Mouse (Mus musculus) heart, embryonic 10.5 days (tissue): Measurements from ENCODE around the gene Gm4778. TPM values are rescaled to one million over a fixed set of nuclear protein-coding genes. Genes with fewer than 3 reads are reported as not detected.
"Not testable (repeated sequence)": the region's sequence is repeated elsewhere in the genome, so short reads cannot be mapped to it uniquely, and the experiment has no call there.

Experiments
- DNase-seq: peaks from one replicate; pipeline ENCODE4 v3.0.0-alpha.2; 2017; ENCODE audit warnings: low spot score
- H3K27ac ChIP-seq: fragments of 300-500 bp; sonication (generic); 2 replicates; pipeline ENCODE4 v1.5.1; 2016; ENCODE audit warnings: mild to moderate bottlenecking
- H3K27me3 ChIP-seq: fragments of 300-500 bp; sonication (generic); 2 replicates; pipeline ENCODE4 v1.6.1; 2016; ENCODE audit warnings: mild to moderate bottlenecking; ENCODE audit not compliant: poor library complexity, insufficient read depth, severe bottlenecking
- H3K36me3 ChIP-seq: fragments of 300-500 bp; sonication (generic); 2 replicates; pipeline ENCODE4 v1.6.1; 2016; ENCODE audit warnings: mild to moderate bottlenecking, moderate library complexity
- H3K4me1 ChIP-seq: fragments of 300-500 bp; sonication (generic); 2 replicates; pipeline ENCODE4 v1.6.1; 2016; ENCODE audit warnings: mild to moderate bottlenecking
- H3K4me3 ChIP-seq: fragments of 300-500 bp; sonication (generic); 2 replicates; pipeline ENCODE4 v1.5.1; 2016; ENCODE audit warnings: mild to moderate bottlenecking, moderate library complexity
- H3K9me3 ChIP-seq: fragments of 300-500 bp; sonication (generic); 2 replicates; pipeline ENCODE4 v1.6.1; 2016; ENCODE audit warnings: mild to moderate bottlenecking, moderate library complexity
- WGBS: fragments of 180-500 bp; shearing (Covaris S2); methylation state at CpG from one replicate; pipeline ENCODE4 v1.1.7; 2016; 5-methylcytosine and 5-hydroxymethylcytosine counted together
- polyA plus RNA-seq: library from polyadenylated mRNA; unstranded; fragments of >200 nt; fragmentation: Nextera tagmentation; extraction: Ambion mirVana; gene quantifications from 2 replicates; pipeline ENCODE4 v1.2.1, GENCODE M21; 2016

The Gm4778 gene
- polyA plus RNA-seq: not detected in 2 replicates

- H3K36me3 ChIP-seq, H3K4me3 ChIP-seq, H3K4me1 ChIP-seq, DNase-seq, H3K9me3 ChIP-seq, H3K27me3 ChIP-seq, H3K27ac ChIP-seq: not testable (repeated sequence)
- WGBS: 82% methylated on average over 1 of the region's 1 CpGs
Measured at GRCm38 (mm10) chr3:94263736-94264135, at the start of gene Gm4778. Gm4778 (plus strand) TSS chr3:94264036.

- H3K36me3 ChIP-seq: no peaks in the 10 kb centered on the region
- H3K27ac ChIP-seq: no peak overlapping the region
- H3K9me3 ChIP-seq: no peaks in the 10 kb centered on the region
- no peak for DNase-seq
- 46% methylated on average over 6 of the region's 6 CpGs for WGBS
- H3K27me3 ChIP-seq: no peaks in the 10 kb centered on the region
- no peak overlapping the region for H3K4me3 ChIP-seq
- no peaks in the 10 kb centered on the region for H3K4me1 ChIP-seq
Measured at GRCm38 (mm10) chr3:94260598-94260997, 3.2 kb upstream of the Gm4778 start.

DNA sequence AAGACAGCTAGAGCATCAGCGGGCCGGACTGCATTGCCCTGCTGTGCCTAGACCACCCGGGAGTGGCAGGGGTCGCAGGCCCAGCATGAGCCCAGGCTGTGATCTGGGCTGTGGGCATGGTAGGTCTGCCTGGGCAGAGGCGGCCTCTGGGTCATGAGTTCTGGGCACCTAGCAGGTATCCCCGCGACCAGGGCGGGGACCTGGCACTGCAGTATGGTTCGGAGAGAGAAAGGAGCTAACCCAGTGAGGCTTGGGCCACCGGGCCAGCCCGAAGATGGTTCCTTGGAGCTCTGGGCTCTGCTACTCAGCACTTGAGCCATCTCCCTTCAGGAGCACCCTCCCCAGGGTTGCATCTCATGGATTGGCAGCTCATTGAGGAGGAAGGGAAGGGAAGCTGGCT, 12.2 kb downstream of the Gm4778 start:
- WGBS: 82% methylated on average over 11 of the region's 11 CpGs

GRCm38 (mm10) chr3:94305457-94305856, 41.6 kb downstream of the Gm4778 start:
- no peak for DNase-seq
- Histone ChIP-seq H3K27me3 (no peaks in the 10 kb centered on the region), H3K4me1 (no peaks in the 10 kb centered on the region), H3K4me3 (no peak overlapping the region), H3K9me3 (no peaks in the 10 kb centered on the region), H3K27ac (no peak overlapping the region), H3K36me3 (no peaks in the 10 kb centered on the region)
- 68% methylated on average over 1 of the region's 1 CpGs for WGBS

More for the DNA sequence above, 12.2 kb downstream of the Gm4778 start:
- no peak for DNase-seq
- no peaks in the 10 kb centered on the region for H3K36me3 ChIP-seq
- no peaks in the 10 kb centered on the region for H3K27me3 ChIP-seq
- no peak overlapping the region for H3K4me3 ChIP-seq
- H3K9me3 ChIP-seq: no peaks in the 10 kb centered on the region
- no peak overlapping the region for H3K27ac ChIP-seq
- H3K4me1 ChIP-seq: no peaks in the 10 kb centered on the region

GRCm38 (mm10) chr3:94306975-94307374, 43.1 kb downstream of the Gm4778 start:
- DNase-seq: no peak
- no peaks in the 10 kb centered on the region for H3K9me3 ChIP-seq

GRCm38 (mm10) chr3:94309633-94310363, 46.0 kb downstream of the Gm4778 start, which contains the start of gene Them4:
Them4 (plus strand) TSS chr3:94310089.
- peak within 1 kb of the TSS; percentile 75 for H3K4me3 ChIP-seq
- no peaks in the 10 kb centered on the region for H3K9me3 ChIP-seq
- peak within 1 kb of the TSS; percentile 90 for H3K27ac ChIP-seq
- H3K27me3 ChIP-seq: no peaks in the 10 kb centered on the region
- WGBS: 2% methylated on average over 47 of the region's 47 CpGs
- peak; percentile 96 for DNase-seq
- no peaks in the 10 kb centered on the region for H3K4me1 ChIP-seq
- H3K36me3 ChIP-seq: no peaks in the 10 kb centered on the region

More at GRCm38 (mm10) chr3:94306975-94307374, 43.1 kb downstream of the Gm4778 start:
- Histone ChIP-seq H3K4me1 (no peaks in the 10 kb centered on the region), H3K27ac (no peak overlapping the region), H3K4me3 (no peak overlapping the region), H3K36me3 (no peaks in the 10 kb centered on the region), H3K27me3 (no peaks in the 10 kb centered on the region)

GRCm38 (mm10) chr3:94310491-94310890, 46.7 kb downstream of the Gm4778 start:
- DNase-seq: no peak
- Histone ChIP-seq H3K9me3 (no peaks in the 10 kb centered on the region), H3K4me1 (no peaks in the 10 kb centered on the region), H3K4me3 (peak overlapping the region; percentile 75), H3K27me3 (no peaks in the 10 kb centered on the region), H3K36me3 (no peaks in the 10 kb centered on the region), H3K27ac (peak overlapping the region; percentile 90)
- 50% methylated on average over 7 of the region's 7 CpGs for WGBS

GRCm38 (mm10) chr3:94310911-94311310, 47.1 kb downstream of the Gm4778 start:
- 79% methylated on average over 6 of the region's 6 CpGs for WGBS
- DNase-seq: no peak
- H3K4me1 ChIP-seq: no peaks in the 10 kb centered on the region
- H3K4me3 ChIP-seq: peak overlapping the region; percentile 75
- no peaks in the 10 kb centered on the region for H3K27me3 ChIP-seq
- H3K9me3 ChIP-seq: no peaks in the 10 kb centered on the region
- H3K27ac ChIP-seq: no peak overlapping the region
- H3K36me3 ChIP-seq: no peaks in the 10 kb centered on the region

DNA sequence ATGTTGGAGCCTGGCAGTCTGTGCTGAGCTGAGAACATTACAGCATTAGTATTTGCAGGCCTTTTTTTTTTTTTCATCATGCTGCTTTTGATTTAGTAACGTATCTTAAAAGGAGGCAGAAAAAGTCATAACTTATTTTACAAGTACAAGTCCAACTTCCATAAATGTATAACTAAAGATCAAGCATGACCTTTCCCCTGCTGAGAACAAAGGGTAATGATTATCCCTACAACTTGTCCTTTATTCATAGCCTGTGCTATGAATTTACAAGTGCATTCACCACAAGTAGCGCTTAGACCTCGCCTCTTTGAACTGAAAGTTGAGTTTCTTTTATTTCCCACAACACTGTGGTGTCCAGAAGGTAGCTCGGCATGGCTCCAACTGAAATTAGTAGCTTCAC, 47.5 kb downstream of the Gm4778 start:
- no peaks in the 10 kb centered on the region for H3K9me3 ChIP-seq
- no peaks in the 10 kb centered on the region for H3K4me1 ChIP-seq
- 90% methylated on average over 4 of the region's 4 CpGs for WGBS
- no peaks in the 10 kb centered on the region for H3K27me3 ChIP-seq
- H3K36me3 ChIP-seq: no peaks in the 10 kb centered on the region
- no peak overlapping the region for H3K4me3 ChIP-seq
- no peak for DNase-seq
- H3K27ac ChIP-seq: no peak overlapping the region

Other genes with a start within 250 kb of the Gm4778 start
- gene Gm9125, start 209.2 kb upstream of the Gm4778 start, polyA plus RNA-seq: not detected in 2 replicates
- gene Gm10697, start 191.4 kb upstream of the Gm4778 start, polyA plus RNA-seq: not detected in 2 replicates
- not detected in 2 replicates for gene Gm10696, start 85.8 kb upstream of the Gm4778 start, polyA plus RNA-seq
- gene Gm5286, start 67.3 kb upstream of the Gm4778 start, polyA plus RNA-seq: not detected in 2 replicates
- 9.8 and 10.9 TPM in 2 replicates for gene Them4, start 46.1 kb downstream of the Gm4778 start, polyA plus RNA-seq
- gene Them5, start 78.1 kb downstream of the Gm4778 start, polyA plus RNA-seq: not detected in 2 replicates
- gene C2cd4d, start 98.4 kb downstream of the Gm4778 start, polyA plus RNA-seq: 0.15 and 0.29 TPM in 2 replicates
- 0.26 and 0.36 TPM in 2 replicates for gene Rorc, start 108.8 kb downstream of the Gm4778 start, polyA plus RNA-seq
- not detected in 2 replicates for gene Lingo4, start 134.5 kb downstream of the Gm4778 start, polyA plus RNA-seq
- 9.3 and 11.1 TPM in 2 replicates for gene Tdrkh, start 149.2 kb downstream of the Gm4778 start, polyA plus RNA-seq
- 64.6 and 67.1 TPM in 2 replicates for gene Mrpl9, start 179.3 kb downstream of the Gm4778 start, polyA plus RNA-seq
- gene Oaz3, start 179.9 kb downstream of the Gm4778 start, polyA plus RNA-seq: 0.30 and 0.31 TPM in 2 replicates
- gene Celf3, start 214.3 kb downstream of the Gm4778 start, polyA plus RNA-seq: 1.1 and 1.2 TPM in 2 replicates
- 5.8 and 6.6 TPM in 2 replicates for gene Riiad1, start 216.3 kb downstream of the Gm4778 start, polyA plus RNA-seq